Mouse (Mus musculus) heart, adult 8-10 months (tissue): ENCODE measurements at regions not wholly inside any gene's neighbourhood (a gene's known extent, or its start where the extent isn't known, plus 50 kb on each side); places are given as distances from the start of the nearest gene placed in this dataset.
"Not testable (repeated sequence)": the region's sequence is repeated elsewhere in the genome, so short reads cannot be mapped to it uniquely, and the experiment has no call there.

ENCODE experiments used
- DNase-seq: peaks from one replicate; pipeline ENCODE4 v3.0.0; 2022; ENCODE audit warnings: low spot score

DNA sequence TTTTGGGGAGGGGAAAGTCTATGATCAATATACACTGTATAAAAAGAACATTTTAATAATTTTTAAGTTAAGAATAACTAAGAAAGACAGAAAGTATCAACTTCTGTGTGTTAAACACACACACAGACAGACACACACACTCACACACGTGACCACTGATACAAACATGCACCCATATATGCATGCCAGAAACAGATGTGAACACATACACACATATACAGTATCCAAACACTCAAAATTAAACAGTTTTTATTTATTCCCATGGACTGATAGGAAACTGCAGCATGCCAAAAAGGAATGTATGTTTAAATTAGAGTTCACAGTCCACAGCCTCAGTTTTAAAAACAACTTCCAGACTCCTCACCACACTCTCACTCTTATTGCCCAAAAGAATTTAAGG, 203.4 kb upstream of the Tbl1x start:
- no peak for DNase-seq

DNA sequence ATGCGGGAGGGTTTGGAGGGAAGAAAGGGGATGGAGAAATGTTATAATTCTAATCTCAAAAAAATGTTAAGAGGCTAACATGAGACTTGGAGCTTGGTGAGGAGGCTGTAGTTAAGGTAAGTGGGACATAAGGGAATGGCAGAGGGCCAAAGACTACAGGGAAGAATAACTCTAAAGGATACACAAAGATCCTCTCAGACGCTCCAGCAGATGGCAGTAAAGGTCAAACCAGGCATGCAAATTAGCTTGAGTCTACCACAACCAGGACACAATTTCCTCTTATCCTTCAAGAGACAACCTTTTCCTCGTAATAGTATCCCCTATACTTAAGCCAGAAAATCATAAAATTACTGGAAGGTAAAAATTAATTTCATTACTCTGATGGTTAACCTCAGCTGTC, 196.4 kb upstream of the Tbl1x start:
- DNase-seq = peak; percentile 27

DNA sequence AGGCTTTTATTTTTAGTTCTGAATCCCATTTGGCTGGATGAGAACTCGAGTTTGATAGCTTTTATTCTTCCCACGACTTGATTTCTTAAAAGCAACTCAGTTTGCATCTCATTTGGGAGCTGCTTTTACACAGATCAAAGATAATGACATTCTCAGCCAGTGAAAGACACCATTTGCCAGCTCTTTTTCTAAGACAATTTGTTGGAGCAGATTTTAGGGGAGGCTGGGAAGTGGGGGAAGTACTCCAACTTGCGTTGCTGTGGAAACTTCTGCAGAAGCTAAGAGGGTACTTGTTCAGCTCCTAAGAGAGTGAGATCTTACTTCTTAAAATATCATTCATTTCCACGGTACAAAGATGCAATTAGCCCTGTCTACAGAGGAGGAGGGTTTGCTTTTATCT, 187.2 kb upstream of the Tbl1x start:
- DNase-seq = no peak

DNA sequence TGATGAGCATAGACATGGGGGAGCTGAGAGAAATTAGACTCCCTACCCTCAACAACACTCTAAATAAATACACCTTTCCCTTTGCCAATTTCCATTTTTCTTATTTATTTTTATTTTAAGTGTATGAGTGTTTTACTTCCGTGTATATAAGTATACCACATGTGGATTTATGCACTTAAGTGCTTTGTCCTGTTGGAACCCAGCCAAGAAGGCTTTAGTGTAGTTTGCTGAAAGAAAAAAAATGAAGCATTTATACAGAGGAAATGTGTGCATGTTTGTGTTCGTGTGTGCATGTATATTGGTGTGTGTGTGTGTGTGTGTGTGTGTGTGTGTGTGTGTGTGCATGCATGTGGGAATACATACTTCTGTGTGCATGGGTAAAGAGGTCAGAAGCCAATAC, 157.6 kb upstream of the Tbl1x start:
- DNase-seq = no peak

DNA sequence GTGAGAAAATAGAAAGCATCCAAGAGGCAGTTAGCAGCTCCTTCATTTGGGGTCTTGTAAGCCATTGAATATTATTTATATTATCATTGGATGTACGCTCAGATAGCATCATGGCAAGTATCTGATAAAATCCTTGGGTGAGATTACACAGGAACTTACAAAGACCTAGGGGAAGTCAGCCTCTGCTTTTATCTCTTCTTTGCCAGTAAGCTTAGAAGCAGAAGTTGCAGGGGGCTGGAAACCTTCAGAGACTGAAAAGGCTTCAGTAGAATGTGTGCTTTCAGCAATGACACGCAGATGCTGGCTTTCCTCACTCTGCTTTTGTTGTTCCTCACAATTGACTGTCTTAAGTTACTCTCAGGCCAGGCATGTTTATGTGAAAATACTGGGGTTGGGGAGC, 150.3 kb upstream of the Tbl1x start:
- DNase-seq = no peak

DNA sequence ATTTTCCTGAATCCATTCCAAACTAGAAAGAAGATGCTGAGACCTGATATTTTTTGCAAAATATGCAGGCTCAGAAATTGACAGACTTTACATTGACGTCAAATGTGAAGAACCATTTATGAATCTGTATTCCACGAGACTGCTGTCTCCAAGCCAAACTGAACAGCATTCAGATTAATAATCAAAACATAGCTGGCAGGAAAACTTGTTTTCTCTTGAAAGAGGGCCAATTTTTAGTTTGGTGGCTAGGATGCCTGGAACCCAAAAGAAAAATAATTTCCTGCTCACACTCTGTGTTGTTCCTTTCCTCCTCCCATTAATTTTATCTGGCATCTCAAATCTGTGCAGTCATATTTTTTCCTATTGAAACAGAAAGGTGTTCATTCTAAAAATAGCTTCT, 149.7 kb upstream of the Tbl1x start:
- peak; percentile 4 for DNase-seq

DNA sequence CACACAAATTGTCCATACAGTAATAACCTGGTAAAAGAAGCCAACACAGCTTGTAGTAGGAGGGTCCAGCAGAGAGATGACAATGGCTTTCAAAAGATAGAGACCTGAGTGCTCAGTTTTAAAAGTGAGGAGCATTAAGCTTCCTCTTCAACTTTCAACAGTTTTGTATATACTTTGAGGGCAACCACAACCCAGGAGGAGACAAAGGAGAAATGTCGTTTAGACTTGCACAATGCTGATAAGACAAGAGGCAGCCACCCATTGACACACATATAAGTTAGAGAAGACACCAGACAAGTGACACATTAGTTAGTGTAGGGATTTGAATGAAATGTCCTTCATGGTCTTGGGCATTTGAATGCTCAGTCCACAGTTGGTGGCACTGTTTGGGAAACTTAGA, 147.2 kb upstream of the Tbl1x start:
- no peak for DNase-seq

DNA sequence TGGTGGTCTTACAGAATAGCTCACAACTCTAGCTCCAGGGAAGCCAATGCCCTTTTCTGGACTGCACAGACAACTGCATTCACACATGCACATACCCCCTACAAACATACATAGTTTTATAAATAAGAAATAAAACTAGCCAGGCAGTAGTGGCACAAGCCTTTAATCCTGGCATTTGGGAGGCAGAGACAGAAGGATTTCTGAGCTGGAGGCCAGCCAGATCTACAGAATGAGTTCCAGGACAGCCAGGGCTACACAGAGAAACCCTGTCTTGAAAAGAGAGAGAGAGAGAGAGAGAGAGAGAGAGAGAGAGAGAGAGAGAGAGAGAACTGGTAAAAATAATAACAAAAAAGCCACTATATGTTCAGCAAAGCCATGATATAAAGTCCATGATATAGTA, 143.5 kb upstream of the Tbl1x start:
- DNase-seq = no peak

DNA sequence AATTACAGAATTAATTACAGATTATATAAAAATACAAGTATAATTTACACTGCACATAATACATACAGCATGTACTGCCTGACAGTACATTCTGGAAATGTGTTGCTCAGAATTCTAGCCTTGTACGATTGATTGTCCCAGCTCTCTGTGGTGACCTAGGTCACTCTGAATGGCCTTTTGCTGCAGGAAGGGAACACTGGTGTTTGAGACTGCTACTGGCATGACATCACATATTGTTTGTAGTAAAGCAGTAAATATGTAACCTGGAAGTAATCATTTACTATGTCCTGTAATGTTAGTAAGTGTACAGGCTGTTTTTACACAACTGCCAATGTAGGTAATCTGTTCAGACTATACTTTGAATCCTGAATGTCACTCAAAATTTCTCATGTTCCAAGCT, 123.5 kb upstream of the Tbl1x start:
- no peak for DNase-seq

DNA sequence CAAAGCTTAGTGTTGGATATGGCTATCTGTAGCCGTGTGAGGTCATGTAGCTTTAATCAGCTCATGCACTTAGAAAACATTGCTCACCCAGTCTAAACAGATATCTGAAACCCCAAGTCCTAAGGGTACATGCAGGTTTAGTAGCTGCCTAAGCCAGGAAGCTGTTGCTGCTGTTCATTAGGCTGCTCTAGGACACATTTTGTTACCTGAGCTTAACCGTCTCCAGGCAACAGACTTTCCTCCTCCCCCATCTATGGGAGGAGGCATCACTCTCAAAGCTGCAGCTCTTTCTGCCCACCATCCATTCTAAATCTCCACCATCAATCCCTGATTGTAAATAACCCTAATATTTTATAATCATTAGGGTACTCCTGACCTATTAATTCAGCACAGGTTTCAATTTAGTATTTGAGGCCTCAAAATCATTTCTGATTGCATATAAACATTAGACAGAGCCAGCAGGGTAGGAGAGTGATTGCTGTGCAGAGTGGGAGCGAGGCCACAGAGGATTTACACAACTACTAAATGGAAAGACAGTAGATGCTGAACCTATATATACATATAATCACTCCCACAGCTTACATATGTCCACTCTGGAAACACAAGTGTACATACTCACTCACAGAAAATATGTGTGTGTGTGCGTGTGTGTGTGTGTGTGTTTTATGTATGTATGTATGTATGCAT, 118.9 kb upstream of the Tbl1x start:
- DNase-seq = no peak

DNA sequence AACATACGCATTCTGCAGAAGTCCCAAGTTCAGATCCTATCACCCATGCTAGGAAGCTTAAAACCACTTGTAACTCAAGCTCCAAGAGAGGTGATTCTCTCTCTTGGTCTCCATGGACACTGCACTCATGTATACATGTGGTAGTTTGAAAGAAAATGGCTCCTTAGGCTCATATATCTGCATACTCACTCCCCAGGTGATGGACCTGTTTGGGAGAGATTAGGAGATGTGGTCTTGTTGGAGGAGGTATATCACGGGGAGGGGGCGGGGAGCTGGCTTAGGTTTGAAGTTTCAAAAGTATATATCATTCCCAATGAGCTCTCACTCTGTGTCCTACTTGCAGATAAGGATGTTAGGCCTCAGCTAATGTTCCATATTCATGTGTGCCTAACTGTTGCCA, 103.9 kb upstream of the Tbl1x start:
- DNase-seq = no peak

DNA sequence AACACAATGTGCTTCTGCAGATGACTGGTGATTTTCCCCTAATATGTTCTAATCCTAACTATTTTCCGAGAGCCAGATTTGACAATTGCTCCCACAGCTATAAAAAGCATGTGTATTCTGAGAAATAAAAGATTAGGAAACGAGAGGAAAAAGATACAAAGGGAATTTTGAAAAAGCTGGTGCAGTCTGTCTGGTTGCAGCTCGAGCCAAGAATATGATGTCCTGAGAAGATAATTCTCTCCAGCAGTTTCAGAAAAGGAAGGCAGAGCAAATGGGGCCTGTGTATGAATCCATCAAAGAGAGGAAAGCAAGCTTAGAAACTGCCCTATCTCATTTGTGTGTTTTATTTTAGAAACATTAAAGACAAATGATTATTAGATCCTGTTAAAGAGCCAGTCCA, 102.9 kb upstream of the Tbl1x start:
- DNase-seq = peak; percentile 19

DNA sequence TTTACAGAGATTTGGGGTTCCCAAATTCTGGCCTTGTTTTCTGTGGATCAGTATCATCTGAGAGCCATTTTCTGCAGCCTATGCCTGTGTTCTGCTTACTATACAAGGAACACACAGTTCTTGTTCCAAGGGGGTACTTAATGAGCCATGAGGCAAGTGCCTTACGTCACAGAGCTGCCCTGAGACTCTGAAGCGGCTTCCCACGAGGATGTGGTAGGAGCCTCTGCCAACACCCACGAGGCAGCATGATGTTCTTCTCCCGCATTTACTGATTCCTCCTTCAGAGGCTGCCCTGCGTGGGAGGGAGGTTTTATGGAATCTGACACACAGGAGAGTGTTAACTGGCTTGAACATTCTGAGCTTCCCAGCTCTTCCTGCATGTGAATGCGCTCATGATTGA, 101.4 kb upstream of the Tbl1x start:
- DNase-seq = peak; percentile 20

DNA sequence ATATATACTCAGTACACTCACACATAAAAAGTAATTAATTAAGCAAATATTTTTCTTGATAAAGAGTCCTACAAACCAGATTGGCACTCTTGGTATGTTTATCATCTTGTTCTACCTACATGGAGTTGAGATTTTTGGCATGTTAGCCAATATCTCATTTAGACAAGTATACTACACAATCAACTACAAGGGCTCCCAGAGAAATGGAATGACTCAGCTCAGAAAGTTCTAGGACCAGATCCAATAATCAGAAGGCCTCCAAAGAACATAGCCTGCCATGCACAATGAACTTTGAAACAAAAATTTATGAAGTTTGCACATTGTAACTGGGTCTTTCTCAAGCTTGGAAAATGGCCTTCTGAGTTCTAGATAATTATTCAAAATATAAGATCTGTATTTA, 100.0 kb upstream of the Tbl1x start:
- peak; percentile 29 for DNase-seq

DNA sequence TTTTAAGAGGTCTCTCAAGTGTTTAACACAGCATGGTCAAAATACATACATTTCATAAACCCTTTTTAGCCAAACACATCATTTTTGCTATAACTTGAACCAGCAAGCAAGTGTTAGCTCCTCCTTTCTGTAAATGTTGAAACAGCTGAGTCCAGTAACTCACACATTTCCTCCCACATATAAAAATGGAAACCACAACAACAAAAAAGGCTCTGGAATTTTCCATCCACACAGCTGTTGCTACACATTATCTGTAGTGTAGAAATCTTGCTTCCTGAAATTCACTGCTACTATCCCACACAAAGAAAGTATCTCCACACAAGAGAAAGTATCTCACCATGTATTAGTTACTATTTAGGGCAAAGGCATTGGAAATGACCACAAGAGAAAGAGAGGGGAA, 96.7 kb upstream of the Tbl1x start:
- no peak for DNase-seq

DNA sequence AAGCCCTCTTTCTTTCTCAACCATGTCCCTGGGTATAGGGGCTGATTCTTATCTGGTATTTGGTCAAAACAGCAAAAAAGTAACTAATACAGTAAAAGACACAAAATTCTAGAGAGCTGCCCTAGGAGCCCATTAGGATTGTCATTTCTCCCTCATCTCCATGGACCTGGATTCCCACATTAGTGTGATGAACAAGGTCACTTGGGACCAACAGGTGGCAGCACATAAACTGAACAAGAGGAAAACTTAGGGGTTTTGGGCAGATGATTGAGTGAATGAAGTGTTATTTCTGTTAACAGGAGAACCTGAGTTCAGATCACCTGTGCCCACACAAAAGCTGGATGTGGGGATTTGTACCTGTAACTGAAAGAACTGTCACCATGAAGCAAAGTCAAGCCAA, 93.0 kb upstream of the Tbl1x start:
- DNase-seq = no peak

DNA sequence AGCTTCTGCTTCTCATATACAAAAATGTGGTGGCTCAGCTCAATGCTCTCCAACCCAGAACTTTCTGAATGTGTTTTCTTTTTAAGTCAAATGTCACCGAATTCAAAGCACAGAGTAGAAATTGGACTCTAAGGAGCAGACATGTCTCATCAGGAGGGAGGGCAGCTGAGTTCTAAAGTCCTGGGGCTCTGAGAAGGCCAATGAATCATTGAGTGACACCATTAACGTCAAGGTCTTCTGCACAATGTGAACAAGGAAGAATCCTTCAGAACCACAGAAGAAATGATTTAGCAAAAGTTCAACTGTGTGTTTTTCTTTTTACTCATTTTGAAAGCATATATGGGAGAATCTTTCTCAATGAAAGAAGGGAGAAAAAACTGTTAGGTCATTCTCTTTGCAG, 88.6 kb upstream of the Tbl1x start:
- no peak for DNase-seq

DNA sequence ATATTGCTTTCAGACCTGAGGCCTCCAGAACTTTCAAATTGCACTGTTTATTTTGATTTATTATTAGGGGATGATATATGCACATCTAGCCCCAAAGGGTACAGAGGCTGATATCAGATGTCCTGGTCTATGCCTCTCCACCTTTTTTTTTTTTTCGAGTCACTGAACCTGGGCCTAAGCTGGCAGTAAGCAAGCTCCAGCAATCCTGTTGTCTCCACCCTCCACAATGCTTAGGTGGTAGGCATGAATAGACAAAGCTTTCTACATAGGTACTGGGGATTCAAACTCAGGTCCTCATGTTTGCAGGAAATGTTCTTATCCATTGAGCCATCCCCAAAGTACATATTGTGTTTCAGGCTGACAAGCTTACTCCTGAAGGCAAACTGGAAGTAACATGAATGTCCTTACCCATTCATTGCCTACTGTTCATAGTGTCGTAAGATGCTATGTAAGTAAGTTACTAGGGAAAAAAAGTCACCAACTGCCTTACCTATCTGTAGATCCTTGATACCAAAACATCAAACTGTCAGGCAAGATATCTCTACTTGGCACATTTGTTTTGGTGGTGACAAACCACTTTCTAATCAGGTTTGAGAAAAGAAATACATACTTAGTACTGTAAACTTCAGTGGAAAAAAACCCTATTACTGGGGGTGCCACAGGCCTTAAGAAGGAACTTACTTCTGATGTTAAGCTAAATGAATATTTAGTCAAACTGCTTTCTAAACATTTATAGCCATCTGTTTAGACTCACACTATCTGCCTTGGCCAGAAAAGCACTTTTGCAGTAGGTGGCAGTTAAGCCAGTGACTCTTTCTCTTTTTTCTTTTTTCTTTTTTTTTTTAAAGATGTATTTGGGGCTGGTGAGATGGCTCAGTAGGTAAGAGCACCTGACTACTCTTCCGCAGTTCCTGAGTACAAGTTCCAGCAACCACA, 85.8 kb upstream of the Tbl1x start:
- DNase-seq = no peak

DNA sequence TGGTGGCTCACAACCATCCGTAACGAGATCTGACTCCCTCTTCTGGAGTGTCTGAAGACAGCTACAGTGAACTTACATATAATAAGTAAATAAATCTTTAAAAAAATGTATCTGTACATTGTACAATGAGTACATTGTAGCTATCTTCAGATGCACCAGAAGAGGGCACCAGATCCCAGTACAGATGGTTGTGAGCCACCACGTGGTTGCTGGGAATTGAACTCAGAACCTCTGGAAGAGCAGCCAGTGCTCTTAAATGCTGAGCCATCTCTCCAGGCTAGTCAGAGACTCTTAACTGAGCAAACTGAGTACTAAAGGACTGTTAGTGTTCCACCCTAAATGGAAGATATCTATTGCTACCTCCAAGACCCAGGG, 85.1 kb upstream of the Tbl1x start:
- DNase-seq = not testable (repeated sequence)

DNA sequence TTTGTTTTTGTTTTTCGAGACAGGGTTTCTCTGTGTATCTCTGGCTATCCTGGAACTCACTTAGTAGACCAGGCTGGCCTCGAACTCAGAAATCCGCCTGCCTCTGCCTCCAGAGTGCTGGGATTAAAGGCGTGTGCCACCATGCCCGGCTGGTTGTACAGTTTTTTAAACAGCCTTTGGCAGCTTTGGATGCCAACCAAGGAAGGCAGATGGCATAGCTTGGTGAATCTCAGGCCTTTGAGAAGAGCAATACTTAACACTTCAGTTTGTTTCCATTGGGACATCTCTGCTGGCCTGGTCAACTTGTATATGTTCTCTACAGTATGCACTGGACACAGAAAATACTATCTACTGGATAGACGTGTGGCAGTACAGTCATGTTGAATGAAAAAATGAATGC, 84.0 kb upstream of the Tbl1x start:
- not testable (repeated sequence) for DNase-seq

DNA sequence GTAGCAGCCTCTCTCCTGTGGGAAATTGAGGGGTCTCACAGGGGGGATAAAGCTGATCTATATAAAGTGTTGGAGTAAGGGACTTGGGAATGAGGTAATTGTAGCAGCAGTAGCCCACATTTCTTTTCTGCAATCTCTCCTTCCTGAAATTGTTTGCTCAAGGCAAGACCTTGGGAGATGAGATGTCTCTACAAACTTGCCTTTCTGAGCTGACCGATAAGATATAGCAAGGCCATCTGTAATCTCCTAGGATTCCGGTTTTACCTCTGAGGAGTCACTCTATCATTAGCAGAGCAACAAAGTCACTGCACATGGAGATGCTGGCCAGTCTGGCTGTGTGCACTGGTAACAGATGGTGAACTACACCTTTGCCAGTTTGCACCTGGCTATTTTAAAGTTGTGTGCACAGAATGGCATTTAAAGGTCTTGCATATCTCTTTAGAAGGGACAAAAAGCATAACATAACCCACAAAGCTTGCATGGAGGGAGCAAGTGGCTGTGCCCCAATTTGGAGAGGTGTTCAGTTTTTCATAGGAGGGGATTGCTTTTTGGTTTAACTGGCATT, 78.7 kb upstream of the Tbl1x start:
- DNase-seq = no peak

DNA sequence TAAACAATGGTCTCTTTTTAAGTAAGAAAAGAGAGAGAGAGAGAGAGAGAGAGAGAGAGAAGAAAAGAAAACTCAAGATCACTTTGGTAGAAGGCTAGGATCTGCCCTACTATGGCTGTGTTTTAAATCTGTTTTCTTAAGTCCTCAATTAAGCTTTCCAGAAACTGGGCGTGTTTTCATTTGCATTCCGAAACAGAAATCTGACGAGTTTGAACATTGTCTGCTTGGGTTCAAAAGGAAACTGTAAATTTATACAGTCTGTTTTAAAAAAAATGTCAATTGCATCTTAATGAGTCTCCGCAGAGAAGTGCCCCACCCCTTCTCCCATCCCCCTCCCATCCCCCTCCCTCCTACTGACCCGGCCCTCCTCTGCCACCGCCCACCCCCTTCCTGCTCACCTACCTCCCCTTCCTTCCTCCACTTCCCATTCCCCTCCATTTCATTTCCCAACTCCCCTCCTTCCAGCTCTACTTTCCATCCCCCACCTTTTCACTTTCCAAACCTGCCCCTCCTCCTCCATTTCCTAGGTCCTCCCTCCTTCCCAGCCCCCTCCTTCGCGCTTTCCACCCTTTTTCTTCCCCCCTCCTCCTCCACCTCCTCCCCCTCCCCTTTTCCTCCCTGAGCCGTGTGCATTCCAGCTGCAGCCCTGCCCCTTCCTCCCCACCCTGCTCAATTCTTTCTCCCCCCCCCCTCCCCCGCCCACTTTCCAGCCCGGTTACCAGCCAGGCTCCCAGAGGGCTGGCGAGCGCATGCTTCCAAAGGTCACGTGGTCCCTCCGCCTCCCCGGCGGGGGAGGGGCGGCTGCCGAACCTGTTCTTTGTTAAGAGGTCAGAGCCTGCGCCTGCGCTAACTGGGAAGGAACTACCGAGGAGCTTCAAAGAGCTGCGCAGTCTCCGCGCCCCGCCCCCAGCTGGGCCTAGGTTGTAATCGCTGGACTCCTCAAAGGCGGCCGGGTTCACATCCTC, 77.7 kb upstream of the Tbl1x start:
- DNase-seq = peak; percentile 91
